ENCODE assay signal across 9 mouse cellular contexts in genomic region chr10:75063301-75063965, GRCm38 (mm10). TPM values are rescaled to one million over a fixed set of nuclear protein-coding genes. Genes with fewer than 3 reads are reported as not detected.
DNase-seq lines count a peak whose midpoint lies in the region; ATAC-seq and TF ChIP-seq lines count a peak whose summit lies in the region.
"Had no signal": no experiment of that assay in that cellular context is flagged by ENCODE, and none has a peak within 500 bp of the region (broad histone marks: within the 10 kb centered on the region; RNA-seq: fewer than 3 reads in every experiment).

No protein-coding gene starts in this region.

- no peak for ATAC-seq in heart, embryonic 15.5 days (replicated peaks; ENCODE audit: insufficient number of reproducible peaks, insufficient read depth, low FRiP score, low read depth)
- ATAC-seq in limb, embryonic 12.5 days (ENCODE audit: insufficient number of reproducible peaks, insufficient read depth, low FRiP score, low TSS enrichment, low read depth), result no peak
- no peak for ATAC-seq in stomach, embryonic 15.5 days (ENCODE audit: insufficient read depth, low FRiP score, low read depth)
- ATAC-seq in megakaryocyte progenitor cell, adult 5-6 weeks (replicated peaks; ENCODE audit: poor library complexity), result no peak

- H3K79me2 ChIP-seq in C2C12 (ENCODE audit: control insufficient read depth, insufficient read depth), result peaks cover 78% of the 10 kb centered on the region

- no peak overlapping the region for H3K4me3 ChIP-seq in C2C12 (ENCODE audit: insufficient read depth, poor library complexity, severe bottlenecking)
- peak overlapping the region; percentile 28 for H3K4me3 ChIP-seq in heart, embryonic 15.5 days
- H3K4me3 ChIP-seq in limb, embryonic 12.5 days (replicated peaks), result peak overlapping the region; percentile 91
- H3K4me3 ChIP-seq in stomach, embryonic 15.5 days (replicated peaks), result peak overlapping the region; percentile 72

- H3K9ac ChIP-seq in heart, embryonic 15.5 days, result 0 out of 2 replicates have a peak overlapping the region, but pooled peaks have one; percentile 30
- H3K9ac ChIP-seq in limb, embryonic 12.5 days (replicated peaks), result peak overlapping the region; percentile 18; the same call in 1 of the 2 replicates
- no peak overlapping the region for H3K9ac ChIP-seq in stomach, embryonic 15.5 days

- H3ac ChIP-seq in C2C12 (ENCODE audit: control insufficient read depth, insufficient read length, low read depth), result no peak overlapping the region

- H3K36me3 ChIP-seq in C2C12 (ENCODE audit: control insufficient read depth, insufficient read depth), result peaks cover 5% of the 10 kb centered on the region
- no peaks in the 10 kb centered on the region; the same call in 1 of the 2 replicates for H3K36me3 ChIP-seq in heart, embryonic 15.5 days
- H3K36me3 ChIP-seq in limb, embryonic 12.5 days, result peaks cover 26% of the 10 kb centered on the region
- H3K36me3 ChIP-seq in stomach, embryonic 15.5 days, result no peaks in the 10 kb centered on the region

- no peak for TF ChIP-seq CTCF in C2C12 (IDR thresholded peaks at IDR 0.05; ENCODE audit: control insufficient read depth, insufficient read depth, insufficient read length)

- peaks cover 65% of the 10 kb centered on the region for H3K4me1 ChIP-seq in heart, embryonic 15.5 days (replicated peaks)
- peaks cover 70% of the 10 kb centered on the region for H3K4me1 ChIP-seq in limb, embryonic 12.5 days (replicated peaks)
- peaks cover 46% of the 10 kb centered on the region for H3K4me1 ChIP-seq in stomach, embryonic 15.5 days

- DNase-seq in adipocyte (ENCODE audit: low spot score), result peak; percentile 58
- no peak for DNase-seq in urinary bladder, postnatal 14 days (ENCODE audit: low spot score)
- DNase-seq in ovary, postnatal 14 days (ENCODE audit: low spot score), result no peak

- H3K4me2 ChIP-seq in heart, embryonic 15.5 days, result peak overlapping the region; percentile 91
- H3K4me2 ChIP-seq in limb, embryonic 12.5 days, result peak overlapping the region; percentile 95
- H3K4me2 ChIP-seq in stomach, embryonic 15.5 days, result peak overlapping the region; percentile 87

- peak overlapping the region; percentile 21; the same call in 1 of the 2 replicates for H3K27ac ChIP-seq in heart, embryonic 15.5 days
- H3K27ac ChIP-seq in limb, embryonic 12.5 days, result no peak overlapping the region
- no peak overlapping the region for H3K27ac ChIP-seq in stomach, embryonic 15.5 days

- peaks cover 54% of the 10 kb centered on the region for H3K79me3 ChIP-seq in C2C12 (ENCODE audit: low read depth)

- H3K9me3 ChIP-seq in heart, embryonic 15.5 days (replicated peaks), result no peaks in the 10 kb centered on the region
- no peaks in the 10 kb centered on the region for H3K9me3 ChIP-seq in limb, embryonic 12.5 days
- H3K9me3 ChIP-seq in stomach, embryonic 15.5 days, result no peaks in the 10 kb centered on the region

- 27% methylated on average over 12 of the region's 12 CpGs for WGBS in heart, embryonic 15.5 days
- 85% methylated on average over 12 of the region's 12 CpGs for WGBS in limb, embryonic 12.5 days
- WGBS in stomach, embryonic 15.5 days, result 45% methylated on average over 12 of the region's 12 CpGs

- no peaks in the 10 kb centered on the region for H3K27me3 ChIP-seq in C2C12 (ENCODE audit: control insufficient read depth, insufficient read depth, insufficient read length)
- H3K27me3 ChIP-seq in heart, embryonic 15.5 days, result peaks cover 24% of the 10 kb centered on the region
- peaks cover 6% of the 10 kb centered on the region; the same call in 1 of the 2 replicates for H3K27me3 ChIP-seq in limb, embryonic 12.5 days
- H3K27me3 ChIP-seq in stomach, embryonic 15.5 days (replicated peaks), result no peaks in the 10 kb centered on the region

TF ChIP-seq in C2C12, 6 proteins besides CTCF, POLR2A, EP300 and RAD21:
- peak; percentile 19 for TF ChIP-seq MYOD1 (IDR thresholded peaks at IDR 0.05; ENCODE audit: control insufficient read depth, insufficient read length, low read depth)
- TF ChIP-seq USF1 (IDR thresholded peaks at IDR 0.05; ENCODE audit: low read depth), result no peak

RNA-seq across cellular contexts. Expression of gene Bcr, which starts 3.0 kb away (rescaled TPM):
- polyA plus RNA-seq in C2C12 (2012; fragmentation: generic; extraction: Trizol), result 16.1 TPM
- 9.7 and 10.2 TPM in 2 replicates for polyA plus RNA-seq in heart, embryonic 15.5 days (2015; fragmentation: Nextera tagmentation; extraction: Ambion mirVana)
- 9.9 and 11.0 TPM in 2 replicates for polyA plus RNA-seq in limb, embryonic 12.5 days (2016; fragmentation: Nextera tagmentation; extraction: Ambion mirVana)
- polyA plus RNA-seq in stomach, embryonic 15.5 days (2015; fragmentation: Nextera tagmentation; extraction: Ambion mirVana), result 7.5 and 8.9 TPM in 2 replicates
- total RNA-seq in megakaryocyte progenitor cell, adult 5-6 weeks (2015), result 18.1 and 18.6 TPM in 2 replicates
- 23.0 and 28.2 TPM in 2 replicates for total RNA-seq in megakaryocyte progenitor cell, adult 5-6 weeks (2017)

RNA-seq across cellular contexts. Expression of gene Rab36, which starts 26.6 kb away (rescaled TPM):
- 0.67 TPM for polyA plus RNA-seq in C2C12 (2012; fragmentation: generic; extraction: Trizol)
- polyA plus RNA-seq in heart, embryonic 15.5 days (2015; fragmentation: Nextera tagmentation; extraction: Ambion mirVana), result 2.2 and 4.1 TPM in 2 replicates
- polyA plus RNA-seq in limb, embryonic 12.5 days (2016; fragmentation: Nextera tagmentation; extraction: Ambion mirVana), result 11.7 and 13.5 TPM in 2 replicates
- polyA plus RNA-seq in stomach, embryonic 15.5 days (2015; fragmentation: Nextera tagmentation; extraction: Ambion mirVana), result 6.9 and 7.6 TPM in 2 replicates
- 0.61 and 0.84 TPM in 2 replicates for total RNA-seq in megakaryocyte progenitor cell, adult 5-6 weeks (2015)
- total RNA-seq in megakaryocyte progenitor cell, adult 5-6 weeks (2017), result 0.67 TPM in 1 of 2 replicates, not detected in the other

RNA-seq across cellular contexts. Expression of gene Rsph14, which starts 31.0 kb away (rescaled TPM):
- polyA plus RNA-seq in C2C12 (2012; fragmentation: generic; extraction: Trizol), result not detected
- 0.20 TPM in 1 of 2 replicates, not detected in the other for polyA plus RNA-seq in heart, embryonic 15.5 days (2015; fragmentation: Nextera tagmentation; extraction: Ambion mirVana)
- not detected in 2 replicates for polyA plus RNA-seq in limb, embryonic 12.5 days (2016; fragmentation: Nextera tagmentation; extraction: Ambion mirVana)
- not detected in 2 replicates for polyA plus RNA-seq in stomach, embryonic 15.5 days (2015; fragmentation: Nextera tagmentation; extraction: Ambion mirVana)
- not detected in 2 replicates for total RNA-seq in megakaryocyte progenitor cell, adult 5-6 weeks (2015)
- 0.96 TPM in 1 of 2 replicates, not detected in the other for total RNA-seq in megakaryocyte progenitor cell, adult 5-6 weeks (2017)
- total RNA-seq: neutrophil, adult 5-6 weeks had no signal
